Mouse (Mus musculus) C2C12 (cell line): ENCODE measurements around the gene Dlx1. TPM values are rescaled to one million over a fixed set of nuclear protein-coding genes. Genes with fewer than 3 reads are reported as not detected.

Experiments used
- H3K27me3 ChIP-seq: one replicate; pipeline ENCODE4 v1.6.1; 2011; ENCODE audit not compliant: control insufficient read depth, insufficient read depth, insufficient read length
- H3K36me3 ChIP-seq: one replicate; pipeline ENCODE4 v1.6.1; 2011; ENCODE audit not compliant: control insufficient read depth, insufficient read depth
- H3K4me3 ChIP-seq: one replicate; pipeline ENCODE4 v1.5.1; 2011; ENCODE audit warnings: mild to moderate bottlenecking, control low read depth; ENCODE audit not compliant: poor library complexity, insufficient read depth, severe bottlenecking
- H3K79me2 ChIP-seq: one replicate; pipeline ENCODE4 v1.6.1; 2011; ENCODE audit not compliant: control insufficient read depth, insufficient read depth
- H3K79me3 ChIP-seq: one replicate; pipeline ENCODE4 v1.6.1; 2011; ENCODE audit warnings: low read depth, control low read depth
- H3ac ChIP-seq: one replicate; pipeline ENCODE3; 2011; ENCODE audit warnings: low read depth; ENCODE audit not compliant: control insufficient read depth, insufficient read length
- CEBPB ChIP-seq: IDR thresholded peaks from one replicate; pipeline ENCODE4 v1.6.1; 2011; ENCODE audit warnings: low read depth, mild to moderate bottlenecking, control low read depth, moderate library complexity
- CTCF ChIP-seq: IDR thresholded peaks from one replicate; pipeline ENCODE4 v1.5.1; 2011; ENCODE audit not compliant: control insufficient read depth, insufficient read depth, insufficient read length
- FOSL1 ChIP-seq: IDR thresholded peaks from one replicate; pipeline ENCODE4 v1.8.0; 2011; ENCODE audit warnings: mild to moderate bottlenecking, low read length; ENCODE audit not compliant: poor library complexity, insufficient read depth, severe bottlenecking
- MAX ChIP-seq: IDR thresholded peaks from one replicate; pipeline ENCODE4 v1.6.1; 2011; ENCODE audit warnings: mild to moderate bottlenecking, control low read depth
- MYOD1 ChIP-seq: IDR thresholded peaks from one replicate; pipeline ENCODE4 v1.6.1; 2011; ENCODE audit warnings: low read depth; ENCODE audit not compliant: control insufficient read depth, insufficient read length
- MYOG ChIP-seq: IDR thresholded peaks from one replicate; pipeline ENCODE4 v1.6.1; 2011; ENCODE audit not compliant: control insufficient read depth, insufficient read length; ENCODE audit errors: extremely low read depth
- USF1 ChIP-seq: IDR thresholded peaks from one replicate; pipeline ENCODE4 v1.6.1; 2011; ENCODE audit warnings: low read depth, mild to moderate bottlenecking, control low read depth, moderate library complexity
- polyA plus RNA-seq: library from polyadenylated mRNA; unstranded; fragments of >200 nt; fragmentation: generic; extraction: Trizol; gene quantifications from one replicate; pipeline ENCODE4 v1.2.1, GENCODE M21; 2012; ENCODE audit warnings: missing spikeins

Dlx1 gene
- polyA plus RNA-seq, 1 experiment = 4.9 TPM

GRCm38 (mm10) chr2:71511209-71511608 lies 16.7 kb upstream of the Dlx1 start:
- Histone ChIP-seq H3K79me3 (no peaks in the 10 kb centered on the region), H3K27me3 (no peaks in the 10 kb centered on the region), H3ac (no peak overlapping the region), H3K4me3 (no peak overlapping the region), H3K79me2 (no peaks in the 10 kb centered on the region), H3K36me3 (peaks cover 7% of the 10 kb centered on the region)
- TF ChIP-seq MYOG = no peak
- TF ChIP-seq MYOD1 = no peak
- no peak for TF ChIP-seq FOSL1
- no peak for TF ChIP-seq CTCF
- no peak for TF ChIP-seq MAX
- TF ChIP-seq USF1 = no peak
- TF ChIP-seq CEBPB = no peak

GRCm38 (mm10) chr2:71512326-71512725 lies 15.6 kb upstream of the Dlx1 start:
- no peaks in the 10 kb centered on the region for H3K79me2 ChIP-seq
- TF ChIP-seq MYOD1 = no peak
- no peak for TF ChIP-seq MAX
- TF ChIP-seq FOSL1 = no peak
- no peak for TF ChIP-seq CTCF
- TF ChIP-seq USF1 = no peak
- no peak for TF ChIP-seq MYOG
- no peak for TF ChIP-seq CEBPB
- H3ac ChIP-seq = no peak overlapping the region
- no peaks in the 10 kb centered on the region for H3K27me3 ChIP-seq
- no peaks in the 10 kb centered on the region for H3K79me3 ChIP-seq
- peaks cover 7% of the 10 kb centered on the region for H3K36me3 ChIP-seq
- H3K4me3 ChIP-seq = no peak overlapping the region

- no peak overlapping the region for H3ac ChIP-seq
- no peaks in the 10 kb centered on the region for H3K27me3 ChIP-seq
- no peaks in the 10 kb centered on the region for H3K79me2 ChIP-seq
- H3K79me3 ChIP-seq = no peaks in the 10 kb centered on the region
- TF ChIP-seq MAX (no peak), CEBPB (no peak), FOSL1 (no peak), CTCF (no peak), MYOD1 (no peak), USF1 (no peak), MYOG (no peak)
- H3K4me3 ChIP-seq = no peak overlapping the region
- H3K36me3 ChIP-seq = no peaks in the 10 kb centered on the region
Measured at GRCm38 (mm10) chr2:71516995-71517394, 10.9 kb upstream of the Dlx1 start.

- no peaks in the 10 kb centered on the region for H3K27me3 ChIP-seq
- H3K4me3 ChIP-seq = no peak overlapping the region
- H3K79me3 ChIP-seq = no peaks in the 10 kb centered on the region
- H3K36me3 ChIP-seq = no peaks in the 10 kb centered on the region
- no peak overlapping the region for H3ac ChIP-seq
- TF ChIP-seq CEBPB = no peak
- TF ChIP-seq FOSL1 = no peak
- no peak for TF ChIP-seq MAX
- TF ChIP-seq USF1 = no peak
- no peak for TF ChIP-seq MYOG
- TF ChIP-seq MYOD1 = no peak
- TF ChIP-seq CTCF = no peak
- H3K79me2 ChIP-seq = no peaks in the 10 kb centered on the region
Measured at GRCm38 (mm10) chr2:71517466-71518099, 10.3 kb upstream of the Dlx1 start.

- H3K36me3 ChIP-seq = no peaks in the 10 kb centered on the region
- no peaks in the 10 kb centered on the region for H3K27me3 ChIP-seq
- H3K4me3 ChIP-seq = no peak overlapping the region
- H3ac ChIP-seq = no peak overlapping the region
- TF ChIP-seq MYOG = no peak
- no peak for TF ChIP-seq MYOD1
- no peak for TF ChIP-seq USF1
- TF ChIP-seq MAX = no peak
- no peak for TF ChIP-seq CTCF
- TF ChIP-seq CEBPB = no peak
- TF ChIP-seq FOSL1 = no peak
- no peaks in the 10 kb centered on the region for H3K79me3 ChIP-seq
- H3K79me2 ChIP-seq = no peaks in the 10 kb centered on the region
Measured at GRCm38 (mm10) chr2:71522871-71523270, 5.0 kb upstream of the Dlx1 start.

GRCm38 (mm10) chr2:71523431-71523830 lies 4.5 kb upstream of the Dlx1 start:
- no peak overlapping the region for H3ac ChIP-seq
- no peaks in the 10 kb centered on the region for H3K79me2 ChIP-seq
- H3K79me3 ChIP-seq = no peaks in the 10 kb centered on the region
- no peak for TF ChIP-seq CEBPB
- no peak for TF ChIP-seq MYOD1
- TF ChIP-seq CTCF = no peak
- TF ChIP-seq FOSL1 = no peak
- no peak for TF ChIP-seq MYOG
- no peak for TF ChIP-seq USF1
- no peaks in the 10 kb centered on the region for H3K36me3 ChIP-seq
- H3K27me3 ChIP-seq = no peaks in the 10 kb centered on the region
- no peak overlapping the region for H3K4me3 ChIP-seq
